10 mouse cellular contexts compared by ENCODE assay signal in genomic region chr15:101175131-101175460, GRCm38 (mm10). TPM values are rescaled to one million over a fixed set of nuclear protein-coding genes. Genes with fewer than 3 reads are reported as not detected.
DNase-seq lines count a peak whose midpoint lies in the region; ATAC-seq and TF ChIP-seq lines count a peak whose summit lies in the region.
"Had no signal": no experiment of that assay in that cellular context is flagged by ENCODE, and none has a peak within 500 bp of the region (broad histone marks: within the 10 kb centered on the region; RNA-seq: fewer than 3 reads in every experiment).

No protein-coding gene starts in this region.

- H3K36me3 ChIP-seq in heart, embryonic 13.5 days: no peaks in the 10 kb centered on the region
- H3K36me3 ChIP-seq in ES-Bruce4 (ENCODE audit: control insufficient read depth, insufficient read depth, low read length, poor library complexity, severe bottlenecking): no peaks in the 10 kb centered on the region
- H3K36me3 ChIP-seq in forebrain, embryonic 15.5 days: no peaks in the 10 kb centered on the region
- H3K36me3 ChIP-seq in liver, embryonic 15.5 days (replicated peaks): no peaks in the 10 kb centered on the region

- no peak for TF ChIP-seq EP300 in ES-Bruce4 (IDR thresholded peaks at IDR 0.05; ENCODE audit: insufficient read depth, low read depth, low read length)

- no peak for TF ChIP-seq POLR2A in ES-Bruce4 (IDR thresholded peaks at IDR 0.05; ENCODE audit: insufficient read depth, low read length)

- ATAC-seq in heart, embryonic 13.5 days (ENCODE audit: extremely low read depth, insufficient number of reproducible peaks, low FRiP score, low TSS enrichment): no peak
- ATAC-seq in forebrain, embryonic 15.5 days (replicated peaks): no peak
- no peak for ATAC-seq in liver, embryonic 15.5 days (ENCODE audit: insufficient read depth)
- ATAC-seq: CD4-positive, CD25-positive, alpha-beta regulatory T cell, adult 4 months had no signal

- H3K4me1 ChIP-seq in heart, embryonic 13.5 days: peaks cover 62% of the 10 kb centered on the region
- H3K4me1 ChIP-seq in ES-Bruce4 (ENCODE audit: control insufficient read depth, insufficient read depth, low read length): peaks cover 6% of the 10 kb centered on the region
- H3K4me1 ChIP-seq in forebrain, embryonic 15.5 days: peaks cover 46% of the 10 kb centered on the region
- H3K4me1 ChIP-seq in liver, embryonic 15.5 days (replicated peaks): peaks cover 59% of the 10 kb centered on the region

- H3K27me3 ChIP-seq in heart, embryonic 13.5 days (replicated peaks): no peaks in the 10 kb centered on the region
- H3K27me3 ChIP-seq in ES-Bruce4 (ENCODE audit: control insufficient read depth, insufficient read depth, low read length, poor library complexity, severe bottlenecking): peaks cover 3% of the 10 kb centered on the region; the same call in 1 of the 2 replicates
- H3K27me3 ChIP-seq in forebrain, embryonic 15.5 days: no peaks in the 10 kb centered on the region
- peaks cover 45% of the 10 kb centered on the region for H3K27me3 ChIP-seq in liver, embryonic 15.5 days

- H3K27ac ChIP-seq in heart, embryonic 13.5 days (replicated peaks): peak overlapping the region; percentile 93
- no peak overlapping the region for H3K27ac ChIP-seq in ES-Bruce4 (ENCODE audit: insufficient read depth, low read length)
- peak overlapping the region; percentile 85 for H3K27ac ChIP-seq in forebrain, embryonic 15.5 days (replicated peaks)
- H3K27ac ChIP-seq in liver, embryonic 15.5 days (replicated peaks): no peak overlapping the region

- peak overlapping the region; percentile 94 for H3K4me2 ChIP-seq in heart, embryonic 13.5 days
- peak overlapping the region; percentile 66 for H3K4me2 ChIP-seq in forebrain, embryonic 15.5 days (replicated peaks)
- peak overlapping the region; percentile 85 for H3K4me2 ChIP-seq in liver, embryonic 15.5 days

- no peak for DNase-seq in heart, adult 8-10 months (ENCODE audit: low spot score)
- no peak for DNase-seq in right cerebral cortex, postnatal 4 days
- DNase-seq in ovary, postnatal 36 days (ENCODE audit: low spot score): no peak
- DNase-seq in T-cell, adult 2 months (ENCODE audit: low spot score): no peak

- no peaks in the 10 kb centered on the region for H3K9me3 ChIP-seq in heart, embryonic 13.5 days
- H3K9me3 ChIP-seq in ES-Bruce4 (replicated peaks; ENCODE audit: control insufficient read depth, insufficient read depth, low read length, poor library complexity, severe bottlenecking): no peaks in the 10 kb centered on the region
- H3K9me3 ChIP-seq in forebrain, embryonic 15.5 days: no peaks in the 10 kb centered on the region
- no peaks in the 10 kb centered on the region for H3K9me3 ChIP-seq in liver, embryonic 15.5 days (replicated peaks)

- peak overlapping the region; percentile 90 for H3K4me3 ChIP-seq in heart, embryonic 13.5 days
- peak overlapping the region; percentile 72 for H3K4me3 ChIP-seq in ES-Bruce4 (ENCODE audit: low read depth, low read length)
- peak overlapping the region; percentile 79 for H3K4me3 ChIP-seq in forebrain, embryonic 15.5 days
- peak overlapping the region; percentile 68 for H3K4me3 ChIP-seq in liver, embryonic 15.5 days (replicated peaks)

- WGBS in heart, embryonic 13.5 days: 9% methylated on average over 5 of the region's 5 CpGs
- 7% methylated on average over 5 of the region's 5 CpGs for WGBS in forebrain, embryonic 15.5 days
- 8% methylated on average over 5 of the region's 5 CpGs for WGBS in liver, embryonic 15.5 days (ENCODE audit: insufficient replicate concordance)

- H3K9ac ChIP-seq in heart, embryonic 13.5 days: peak overlapping the region; percentile 98
- H3K9ac ChIP-seq in ES-Bruce4 (ENCODE audit: low read depth, poor library complexity, severe bottlenecking): peak overlapping the region; percentile 95
- H3K9ac ChIP-seq in forebrain, embryonic 15.5 days (replicated peaks): peak overlapping the region; percentile 96
- H3K9ac ChIP-seq in liver, embryonic 15.5 days: 0 out of 2 replicates have a peak overlapping the region, but pooled peaks have one; percentile 64

- no peak for TF ChIP-seq CTCF in ES-Bruce4 (IDR thresholded peaks at IDR 0.05; ENCODE audit: low read depth, low read length)

RNA-seq across cellular contexts. Expression of gene Acvr1b, which starts 1.2 kb away (rescaled TPM):
- 5.4 and 6.0 TPM in 2 replicates for polyA plus RNA-seq in heart, embryonic 13.5 days (2015; fragmentation: Nextera tagmentation; extraction: Ambion mirVana)
- 10 to 100 TPM; 12.1 to 14.7 (median 13.9) TPM for total RNA-seq in heart, adult 8-10 months (2022)
- 27.7 and 27.8 TPM in 2 replicates for polyA plus RNA-seq in ES-Bruce4 (2011; ENCODE audit: insufficient read depth, insufficient read length, low read depth, missing spikeins)
- polyA plus RNA-seq in forebrain, embryonic 15.5 days (2015; fragmentation: Nextera tagmentation; extraction: Ambion mirVana): 22.6 and 22.8 TPM in 2 replicates
- polyA plus RNA-seq in liver, embryonic 15.5 days (2015; fragmentation: Nextera tagmentation; extraction: Ambion mirVana): 1.6 and 2.0 TPM in 2 replicates

RNA-seq across cellular contexts. Expression of gene Acvrl1, which starts 46.8 kb away (rescaled TPM):
- polyA plus RNA-seq in heart, embryonic 13.5 days (2015; fragmentation: Nextera tagmentation; extraction: Ambion mirVana): 7.0 and 7.4 TPM in 2 replicates
- total RNA-seq in heart, adult 8-10 months (2022): 10 to 100 TPM; 19.8 to 30.3 (median 23.0) TPM
- polyA plus RNA-seq in ES-Bruce4 (2011; ENCODE audit: insufficient read depth, insufficient read length, low read depth, missing spikeins): 2.7 and 2.9 TPM in 2 replicates
- polyA plus RNA-seq in forebrain, embryonic 15.5 days (2015; fragmentation: Nextera tagmentation; extraction: Ambion mirVana): 6.5 and 6.7 TPM in 2 replicates
- polyA plus RNA-seq in liver, embryonic 15.5 days (2015; fragmentation: Nextera tagmentation; extraction: Ambion mirVana): 1.4 and 2.6 TPM in 2 replicates

RNA-seq across cellular contexts. Expression of gene Grasp, which starts 48.9 kb away (rescaled TPM):
- polyA plus RNA-seq in heart, embryonic 13.5 days (2015; fragmentation: Nextera tagmentation; extraction: Ambion mirVana): 3.8 and 4.4 TPM in 2 replicates
- 10 to 100 TPM in 1 of 4 experiments, 1 to 10 TPM in 3; 7.6 to 10.2 (median 9.5) TPM for total RNA-seq in heart, adult 8-10 months (2022)
- 8.6 and 9.6 TPM in 2 replicates for polyA plus RNA-seq in ES-Bruce4 (2011; ENCODE audit: insufficient read depth, insufficient read length, low read depth, missing spikeins)
- 1.3 and 1.7 TPM in 2 replicates for polyA plus RNA-seq in forebrain, embryonic 15.5 days (2015; fragmentation: Nextera tagmentation; extraction: Ambion mirVana)
- polyA plus RNA-seq in liver, embryonic 15.5 days (2015; fragmentation: Nextera tagmentation; extraction: Ambion mirVana): 0.37 and 0.46 TPM in 2 replicates

RNA-seq across cellular contexts. Expression of gene Ankrd33, which starts 59.5 kb away (rescaled TPM):
- polyA plus RNA-seq in heart, embryonic 13.5 days (2015; fragmentation: Nextera tagmentation; extraction: Ambion mirVana): not detected in 2 replicates
- not detected for total RNA-seq in heart, adult 8-10 months (2022)
- not detected in 2 replicates for polyA plus RNA-seq in ES-Bruce4 (2011; ENCODE audit: insufficient read depth, insufficient read length, low read depth, missing spikeins)
- not detected in 2 replicates for polyA plus RNA-seq in forebrain, embryonic 15.5 days (2015; fragmentation: Nextera tagmentation; extraction: Ambion mirVana)
- polyA plus RNA-seq in liver, embryonic 15.5 days (2015; fragmentation: Nextera tagmentation; extraction: Ambion mirVana): not detected in 2 replicates
- total RNA-seq: layer of hippocampus, postnatal 25 days had no signal
- polyA plus RNA-seq: CD4-positive, CD25-positive, alpha-beta regulatory T cell, adult 4 months had no signal

Comparison
In these comparisons a context has a peak if more than half of its experiments do, and no peak if none do; other contexts are left out.
1. H3K27ac ChIP-seq: peak in heart, embryonic 13.5 days (single experiment) and forebrain, embryonic 15.5 days (single experiment); none in ES-Bruce4 (single experiment) and liver, embryonic 15.5 days (single experiment).
2. Peak in every context shown above with its lines, with median percentiles within 50 percentile points of each other: H3K4me2 ChIP-seq, H3K4me3 ChIP-seq and H3K9ac ChIP-seq.